Mouse (Mus musculus) right cerebral cortex, postnatal 4 days (tissue): ENCODE measurements around the gene Kremen1.

Source experiments
- DNase-seq: peaks from one replicate; pipeline ENCODE4 v3.0.0-alpha.2; 2022

Kremen1 gene

DNA sequence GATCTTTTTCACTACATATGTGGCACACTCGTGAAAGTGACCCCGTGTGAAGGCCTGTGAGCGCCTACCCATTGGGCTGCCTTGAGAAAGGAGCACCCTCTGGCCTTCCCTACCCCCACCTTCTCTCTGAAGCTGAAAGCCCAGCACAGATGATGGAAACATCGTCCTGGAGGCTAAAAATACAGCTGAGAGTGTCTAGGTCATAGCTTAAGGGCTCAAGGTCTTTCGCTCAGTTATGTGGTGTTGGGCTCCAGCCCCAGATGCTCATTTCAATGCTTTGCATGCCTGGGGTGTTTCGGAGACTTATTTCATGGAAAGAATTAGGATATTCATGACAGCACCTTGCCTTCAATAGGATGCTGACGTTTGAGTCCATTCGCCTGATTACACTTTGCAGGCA, 4.4 kb upstream of the Kremen1 start:
- DNase-seq: no peak

DNA sequence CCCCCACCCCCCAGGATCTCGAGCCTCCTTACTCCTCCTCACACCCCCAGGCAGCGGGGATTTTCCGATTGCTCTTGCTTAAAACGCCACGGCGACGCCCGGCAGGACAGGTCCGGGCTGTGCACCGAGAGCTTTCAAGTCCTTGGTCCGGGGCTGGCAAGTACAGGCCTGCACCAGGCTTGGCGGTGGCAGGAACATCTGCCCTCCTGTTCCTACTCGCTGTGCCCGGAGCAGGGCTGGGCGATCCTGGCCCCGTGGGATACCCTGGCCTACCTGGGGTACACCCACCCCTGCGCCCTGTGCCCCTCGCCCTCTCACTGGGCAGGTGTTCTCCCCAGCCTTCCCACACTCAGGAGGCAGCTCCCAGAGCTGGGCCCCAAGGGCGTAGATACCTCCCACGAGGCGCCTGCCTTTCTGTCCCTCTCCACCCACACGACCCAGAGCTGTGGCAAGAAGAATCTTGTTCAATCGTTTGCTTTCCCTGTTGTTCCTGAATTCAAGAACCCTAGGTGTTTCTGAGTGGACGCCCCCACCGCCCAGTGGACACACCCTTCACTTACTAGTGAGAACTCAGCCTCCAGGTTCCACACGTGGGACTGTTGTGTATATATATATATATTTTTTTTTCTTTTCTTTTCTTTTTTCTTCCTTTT, 1.8 kb upstream of the Kremen1 start:
- no peak for DNase-seq

DNA sequence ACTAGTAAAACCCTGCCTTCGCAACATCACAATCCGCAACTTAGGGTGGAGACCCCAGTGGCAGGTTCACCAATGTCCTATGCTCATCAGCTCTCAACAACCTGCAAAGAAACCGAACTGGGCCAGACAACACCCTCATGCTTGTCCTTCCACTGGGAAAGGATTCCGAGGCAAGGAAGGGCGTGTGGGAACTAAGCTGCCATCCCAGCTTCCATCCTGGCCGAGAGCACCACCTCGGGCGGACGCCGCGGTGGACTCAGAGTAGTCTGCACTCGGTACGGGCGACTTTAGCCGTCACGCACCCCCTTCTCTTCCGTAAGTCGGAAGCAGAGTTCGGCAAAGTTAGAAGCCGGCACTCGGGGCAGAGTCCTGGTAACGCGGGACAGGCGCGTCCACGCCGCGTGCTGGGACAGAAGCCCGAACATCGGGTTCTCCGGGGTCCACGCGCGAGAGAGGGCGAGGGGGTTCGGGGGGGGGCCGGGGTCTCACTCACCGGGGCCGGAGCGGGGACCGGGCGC, 357 bp downstream of the Kremen1 start:
- DNase-seq: peak; percentile 37

DNA sequence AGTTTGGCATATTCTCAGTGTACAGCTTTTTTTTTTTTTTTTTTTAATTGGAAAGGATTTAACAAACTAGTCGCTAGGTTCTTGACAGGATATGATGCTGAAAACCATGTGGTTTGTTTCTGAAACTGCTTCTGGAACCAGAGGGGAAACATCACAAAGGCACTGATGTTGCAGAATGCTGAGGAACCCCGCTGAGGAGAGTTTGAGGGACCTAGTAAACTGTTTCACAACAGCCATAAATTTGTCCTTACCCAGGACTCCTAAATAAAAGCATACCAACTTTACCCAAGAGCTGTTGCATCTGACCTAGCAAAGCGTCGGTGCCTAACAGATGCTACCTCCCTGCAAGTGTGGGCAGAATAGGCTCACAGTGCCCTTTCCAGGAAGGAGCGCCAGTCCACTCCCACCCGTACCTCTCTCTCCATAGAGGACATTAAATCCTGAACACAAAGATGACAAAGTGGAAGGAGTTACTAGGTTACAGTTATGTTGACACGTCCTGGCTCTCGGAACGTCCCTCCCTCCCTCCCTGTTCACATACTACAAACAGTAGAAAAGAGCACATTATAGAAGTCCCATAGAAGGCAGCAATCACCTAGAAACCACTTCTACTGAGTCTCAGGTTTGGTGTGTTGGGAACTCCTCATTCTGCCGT, 1.3 kb downstream of the Kremen1 start:
- no peak for DNase-seq

DNA sequence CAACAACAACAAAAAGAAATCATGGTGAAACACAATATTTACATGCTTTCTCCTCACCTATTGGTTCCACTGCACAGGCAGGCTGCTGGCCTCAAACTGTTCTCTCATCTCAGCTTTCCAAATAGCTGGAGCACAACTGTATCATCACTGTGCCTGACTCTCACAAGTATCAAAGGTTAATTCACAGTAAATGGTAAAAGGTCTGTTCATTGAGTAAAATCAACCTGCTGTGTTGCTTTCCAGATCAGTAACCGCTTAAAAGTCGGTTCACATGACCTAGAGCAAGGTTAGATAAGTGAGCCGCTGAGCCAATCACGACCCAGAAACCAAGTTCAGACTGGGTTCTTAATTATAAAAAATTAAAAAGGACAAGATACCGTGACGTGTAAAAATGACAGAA, 3.3 kb downstream of the Kremen1 start:
- no peak for DNase-seq

DNA sequence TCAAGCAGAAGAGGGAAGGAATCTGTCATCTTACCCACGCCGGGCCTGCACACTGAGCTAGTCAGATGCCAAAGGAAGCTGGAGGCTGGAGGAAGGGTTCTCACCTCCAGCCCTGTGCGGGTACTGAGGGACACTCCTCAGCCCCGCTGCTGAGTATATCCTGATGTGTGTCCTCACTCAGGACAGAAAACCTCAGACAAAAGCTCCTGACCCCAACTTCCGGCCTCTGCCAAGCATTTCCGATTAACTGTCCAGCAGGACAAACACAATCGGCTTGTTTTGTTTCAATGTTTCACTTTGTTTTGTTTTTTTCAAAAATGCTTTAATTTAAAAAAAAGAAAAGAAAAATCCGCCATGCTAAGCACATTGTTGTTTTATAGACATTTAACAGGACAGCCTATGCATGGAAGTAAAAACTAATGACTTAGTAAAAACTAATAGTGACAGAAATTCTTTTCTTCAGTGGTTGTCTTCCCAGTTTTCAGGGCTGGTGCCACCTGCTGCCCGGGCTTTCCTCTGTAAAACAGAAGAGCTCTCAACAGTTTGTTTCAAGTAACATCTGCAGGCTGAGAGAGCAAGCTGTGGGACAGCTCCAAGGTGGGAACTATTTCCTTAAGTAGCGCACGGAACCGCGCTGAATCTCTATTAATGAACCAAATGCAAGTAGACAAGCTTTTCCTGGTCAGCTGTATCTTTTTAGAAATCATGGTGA, 4.1 kb downstream of the Kremen1 start:
- no peak for DNase-seq

DNA sequence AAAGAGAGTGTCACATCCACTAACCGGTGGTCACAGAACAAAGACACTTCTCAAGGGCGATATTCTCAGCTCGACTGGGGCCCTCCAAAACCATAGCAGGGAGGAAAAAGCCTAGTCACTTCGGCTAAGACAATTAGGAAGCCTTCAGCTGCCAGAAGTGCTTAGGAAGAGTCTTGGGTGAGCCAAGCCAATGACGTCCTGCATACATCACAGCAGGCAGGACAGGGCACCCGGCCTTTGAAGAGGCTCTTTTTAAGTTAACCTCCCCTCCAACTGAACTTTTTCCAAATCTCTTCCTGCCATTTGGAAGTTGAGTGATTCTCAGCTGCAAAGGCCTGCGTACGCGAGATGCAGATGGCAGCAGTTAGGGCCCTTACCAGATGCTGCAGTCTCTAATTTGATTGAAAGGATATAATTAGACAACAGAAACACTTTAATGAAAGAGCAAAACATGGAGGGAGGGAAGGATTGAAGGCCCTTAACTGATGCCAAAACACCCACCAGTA, 5.8 kb downstream of the Kremen1 start:
- no peak for DNase-seq

DNA sequence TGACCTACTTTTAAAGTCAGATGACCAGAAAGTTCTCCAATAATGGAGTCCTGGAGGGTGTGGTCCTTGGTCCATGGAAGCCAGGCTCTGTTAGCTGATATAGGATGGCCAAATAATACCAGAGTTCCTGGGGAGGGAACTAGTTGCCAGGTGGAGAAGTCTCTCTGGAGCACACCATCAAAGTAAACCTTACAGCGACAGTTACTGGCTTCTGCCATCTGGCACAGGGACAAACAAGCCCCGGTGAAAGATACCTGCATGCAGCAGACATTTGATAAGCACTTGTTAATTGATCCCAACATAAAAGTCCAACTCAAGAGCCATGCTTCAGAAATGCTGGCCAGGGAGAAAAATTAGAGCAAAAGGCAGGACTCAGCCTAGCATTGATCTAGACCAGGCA, 7.3 kb downstream of the Kremen1 start:
- no peak for DNase-seq

DNA sequence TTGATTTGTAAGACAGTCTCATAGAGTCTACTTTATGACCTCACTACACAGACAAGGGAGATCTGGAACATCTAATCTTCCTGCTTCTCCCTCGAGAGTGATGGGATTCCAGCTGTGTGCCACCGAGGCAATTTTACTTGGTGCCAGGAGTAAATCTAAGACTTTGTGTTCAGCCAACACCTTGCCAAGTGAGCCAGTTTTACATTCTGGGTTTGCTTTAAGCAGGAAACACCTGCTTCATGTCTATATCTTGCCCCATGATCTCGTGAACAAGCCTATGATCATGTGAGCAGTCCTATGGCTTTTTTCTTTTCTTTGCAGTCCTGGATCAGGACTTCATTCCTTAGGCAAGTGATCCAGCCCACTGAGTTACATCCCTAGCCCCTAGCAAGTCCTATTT, 7.8 kb downstream of the Kremen1 start:
- no peak for DNase-seq

DNA sequence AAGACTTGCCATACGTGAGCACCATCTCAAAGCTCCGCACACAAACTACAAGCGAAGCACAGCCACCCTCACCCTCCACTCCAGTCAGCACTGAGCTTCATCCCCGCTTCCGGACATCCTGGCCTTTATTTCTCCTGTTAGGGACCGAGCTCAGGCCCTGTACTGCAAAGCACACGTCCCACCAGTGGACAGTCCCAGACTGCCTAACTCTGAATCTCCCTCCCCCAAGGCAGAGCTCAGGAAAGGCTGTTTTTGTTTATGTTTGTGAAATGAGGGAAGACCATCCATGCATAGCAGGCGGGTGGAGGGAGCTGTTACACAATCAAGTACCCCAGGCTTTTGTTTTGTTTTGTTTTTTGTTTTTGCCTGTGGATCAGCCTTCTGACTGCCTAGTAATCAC, 8.6 kb downstream of the Kremen1 start:
- no peak for DNase-seq

DNA sequence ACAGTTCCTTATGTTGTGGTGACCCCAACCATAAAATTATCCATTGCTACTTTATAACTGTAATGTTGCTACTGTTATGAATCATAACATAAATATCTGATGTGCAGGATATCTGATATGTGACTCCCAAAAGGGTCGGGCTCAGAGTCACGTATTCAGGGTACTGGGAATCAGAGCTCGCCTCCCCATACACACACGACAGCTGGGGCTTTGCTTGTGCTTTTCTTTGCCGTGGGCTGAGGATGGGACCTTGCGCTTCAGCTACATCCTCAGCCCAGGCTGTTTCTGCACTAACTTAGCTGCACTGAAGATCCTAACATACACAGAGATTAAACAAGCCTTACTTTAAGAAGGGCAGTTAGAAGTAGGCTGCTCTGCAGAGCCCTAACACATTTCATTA, 10.2 kb downstream of the Kremen1 start:
- DNase-seq: no peak

DNA sequence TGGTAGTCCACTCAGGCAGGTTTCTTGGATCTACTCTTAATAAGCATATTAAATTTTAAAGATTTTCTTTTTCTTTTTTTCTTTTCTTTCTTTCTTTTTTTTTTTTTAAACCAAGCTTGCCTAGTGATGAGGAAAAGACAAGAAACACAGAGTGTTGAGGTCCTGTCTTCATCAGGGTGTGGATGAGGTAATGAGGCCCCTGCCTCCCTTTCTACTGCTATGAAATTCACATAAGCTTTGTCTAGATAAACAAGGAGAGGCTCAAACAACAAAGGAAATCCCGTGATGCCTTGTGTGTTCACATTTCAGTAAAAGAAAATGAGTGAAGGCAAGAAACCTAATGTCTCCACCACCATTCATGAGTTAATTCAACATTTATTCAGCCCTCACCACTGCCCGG, 13.2 kb downstream of the Kremen1 start:
- no peak for DNase-seq

DNA sequence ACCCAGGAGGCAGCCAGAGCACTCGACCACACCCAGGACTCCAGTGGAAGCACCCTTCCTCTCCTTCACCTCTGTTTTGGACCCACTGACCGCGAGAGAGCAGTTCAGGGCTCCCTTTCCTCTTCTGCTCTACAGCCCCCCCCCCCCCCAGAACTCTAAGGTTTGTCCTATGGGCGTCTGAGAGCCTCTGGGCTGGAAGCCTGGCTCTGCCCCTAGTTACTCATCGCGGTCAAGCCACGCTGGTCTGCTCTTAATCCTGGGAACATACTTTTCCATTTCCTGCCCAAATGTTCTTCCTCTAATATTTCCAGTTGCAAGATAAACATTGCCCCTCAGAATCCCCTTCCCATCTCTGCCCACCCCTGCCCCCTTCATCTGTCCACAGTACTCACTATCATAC, 15.9 kb downstream of the Kremen1 start:
- no peak for DNase-seq

DNA sequence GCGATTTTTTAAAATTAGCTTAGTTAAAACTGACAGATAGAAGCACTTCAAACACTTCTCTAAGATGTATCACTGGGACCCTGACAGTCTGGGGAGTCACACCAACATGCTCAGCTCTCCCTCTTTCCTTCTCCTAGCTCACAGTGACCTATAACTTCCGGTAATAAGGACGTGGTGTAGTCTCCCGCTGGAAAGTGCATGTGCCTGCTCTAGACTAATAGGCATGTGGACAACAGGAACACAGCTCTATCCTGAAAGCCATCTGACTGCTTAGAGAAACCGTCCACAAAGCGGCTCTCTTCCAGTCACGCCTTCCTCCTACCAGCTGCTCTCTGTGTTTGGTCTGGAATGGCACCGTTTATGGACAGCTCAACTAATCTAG, 16.6 kb downstream of the Kremen1 start:
- DNase-seq: no peak

DNA sequence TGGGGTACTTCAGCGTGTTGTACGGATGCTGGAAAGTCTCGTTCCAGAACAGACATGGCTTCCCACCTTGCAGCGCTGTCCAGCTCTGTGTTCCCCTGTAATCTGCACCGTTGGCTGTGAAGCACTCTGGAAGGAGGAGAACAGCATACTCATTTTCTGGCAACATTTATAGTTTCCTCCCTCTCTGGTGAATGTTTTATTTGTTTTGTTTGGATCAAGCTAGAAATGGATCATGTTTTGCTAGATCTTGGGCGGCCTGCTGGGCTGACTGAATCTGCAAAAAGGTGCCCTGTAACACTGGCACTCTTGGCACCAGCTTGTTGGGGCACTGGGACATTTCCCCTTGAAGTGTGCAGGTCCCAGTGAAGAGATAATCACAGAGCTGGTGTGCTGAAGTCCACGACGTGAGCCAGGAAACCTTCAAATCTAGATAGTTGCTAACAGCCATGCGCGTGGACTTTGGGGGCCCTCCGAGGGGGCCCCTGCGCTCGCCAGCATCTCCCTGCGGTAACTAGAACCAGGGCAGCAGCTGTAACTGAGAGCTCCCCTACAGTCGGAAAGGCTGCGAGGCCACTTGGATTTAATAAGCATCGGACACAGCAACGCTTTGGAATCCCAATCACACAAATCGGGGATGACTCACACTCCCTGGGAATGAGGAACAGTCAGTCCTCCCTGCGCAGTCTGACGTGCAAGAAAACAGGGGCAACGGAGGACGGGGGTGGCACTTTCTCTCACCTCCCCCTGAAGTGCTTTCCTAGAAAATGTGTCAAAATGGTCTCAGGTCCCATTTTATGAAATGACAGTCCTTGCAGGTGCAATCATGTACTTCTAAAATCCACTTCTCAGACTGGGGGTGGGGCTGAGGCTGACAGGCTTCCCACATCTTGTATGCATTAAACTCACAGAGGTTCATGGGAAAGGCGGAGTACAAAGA, 17.3 kb downstream of the Kremen1 start:
- peak; percentile 14 for DNase-seq

DNA sequence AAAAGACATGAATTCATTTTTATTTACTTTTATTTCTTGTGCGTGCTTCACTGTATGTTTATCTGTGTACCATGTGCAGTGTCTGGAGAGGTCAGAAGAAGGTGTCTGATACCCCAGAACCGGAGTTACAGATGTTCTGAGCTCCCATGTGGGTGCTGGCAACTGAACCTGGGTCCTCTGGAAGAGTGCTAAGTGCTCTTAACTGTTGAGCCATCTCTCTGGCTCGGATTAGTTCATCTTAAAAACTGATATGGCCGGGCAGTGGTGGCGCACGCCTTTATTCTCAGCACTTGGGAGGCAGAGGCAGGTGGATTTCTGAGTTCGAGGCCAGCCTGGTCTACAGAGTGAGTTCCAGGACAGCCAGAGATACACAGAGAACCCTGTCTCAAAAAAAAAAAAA, 18.1 kb downstream of the Kremen1 start:
- DNase-seq: no peak

DNA sequence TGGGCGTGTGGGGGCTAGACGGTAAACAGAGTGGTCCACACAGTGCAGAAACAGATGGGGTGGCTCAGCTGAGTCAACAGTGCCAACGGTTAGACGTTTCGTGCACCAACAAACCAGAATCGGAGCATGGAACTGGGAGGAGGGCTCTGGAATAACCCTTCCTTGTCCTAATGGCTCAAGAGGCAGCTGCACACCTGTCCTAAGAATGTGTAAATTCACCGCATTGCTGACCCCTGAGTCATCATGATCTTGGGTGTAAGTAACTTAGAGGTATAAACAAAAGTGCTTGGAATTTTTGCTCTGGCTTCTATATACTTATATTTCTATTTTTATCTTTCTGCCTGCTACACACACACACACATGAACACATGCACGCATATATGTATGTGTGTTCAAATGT, 19.2 kb downstream of the Kremen1 start:
- no peak for DNase-seq

DNA sequence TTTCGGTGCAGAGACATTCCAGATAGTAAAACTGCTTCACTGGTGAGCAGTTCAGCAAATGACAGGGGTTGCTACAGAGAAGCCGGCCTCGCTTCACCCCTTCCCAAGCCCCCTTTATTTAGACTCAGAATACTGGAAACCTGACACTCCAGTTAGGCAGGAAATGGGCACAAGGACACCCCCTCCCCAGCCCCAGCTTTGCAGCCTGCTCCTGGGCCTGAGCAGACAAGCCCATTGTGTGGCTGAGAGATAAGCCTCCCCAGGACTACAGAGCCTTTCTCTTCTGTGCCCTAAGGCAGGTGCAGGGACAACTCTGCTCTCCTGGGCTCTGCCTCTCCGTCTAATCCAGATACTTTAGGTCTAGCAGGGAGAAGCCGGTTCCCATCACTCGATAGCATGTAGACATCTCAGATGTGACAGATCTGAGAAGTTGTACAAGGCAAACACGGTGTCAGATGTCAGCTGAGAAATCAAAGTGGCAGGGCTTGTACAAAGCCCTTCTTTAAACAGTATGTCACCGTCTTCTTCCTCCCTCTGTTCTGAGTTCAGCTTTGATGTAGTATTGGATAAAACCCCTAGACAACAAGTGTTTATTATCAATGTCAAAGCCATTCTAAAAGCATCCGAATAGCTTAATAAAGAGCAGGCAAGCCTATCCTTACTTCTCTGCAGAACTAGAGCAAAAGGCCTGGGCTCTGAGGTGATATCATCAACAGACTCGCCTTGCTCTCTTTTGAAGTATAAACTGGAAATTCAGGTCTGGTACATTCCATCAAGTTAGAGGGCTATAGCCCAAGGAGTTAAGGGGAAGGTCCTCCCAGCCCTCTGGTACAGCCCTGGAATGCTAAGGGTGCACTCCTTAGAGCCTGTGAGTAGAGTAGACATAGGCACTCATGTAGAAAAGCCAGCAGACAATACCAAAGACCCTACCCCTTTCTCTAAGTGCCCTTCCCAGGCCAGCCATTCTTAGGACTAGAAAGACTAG, 21.4 kb downstream of the Kremen1 start:
- DNase-seq: no peak

DNA sequence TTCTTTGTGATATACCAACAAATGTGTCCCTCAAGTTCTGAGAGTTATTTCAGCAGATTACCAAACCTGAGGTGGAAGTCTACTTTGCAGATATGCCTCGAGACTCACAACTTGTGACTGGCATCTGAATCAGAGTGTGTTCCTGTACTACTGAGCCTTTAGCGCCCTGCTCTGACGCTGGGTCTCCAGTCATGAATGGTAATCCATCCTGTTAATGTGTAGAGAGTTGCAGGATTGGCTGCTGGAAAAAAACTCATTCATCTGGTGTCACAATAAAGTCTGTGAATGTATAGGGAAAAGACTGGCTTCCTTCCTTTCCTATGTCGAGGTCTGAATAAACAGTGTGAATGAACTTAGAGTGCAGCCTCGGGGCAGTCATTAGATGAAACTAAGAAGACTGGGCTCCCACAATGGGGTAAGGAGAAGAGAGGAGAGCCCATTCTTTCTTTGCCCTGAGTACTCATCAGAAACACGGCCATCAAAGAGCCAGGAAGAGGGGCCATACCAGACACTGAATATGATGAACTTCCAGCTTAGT, 41.4 kb downstream of the Kremen1 start:
- DNase-seq: no peak

DNA sequence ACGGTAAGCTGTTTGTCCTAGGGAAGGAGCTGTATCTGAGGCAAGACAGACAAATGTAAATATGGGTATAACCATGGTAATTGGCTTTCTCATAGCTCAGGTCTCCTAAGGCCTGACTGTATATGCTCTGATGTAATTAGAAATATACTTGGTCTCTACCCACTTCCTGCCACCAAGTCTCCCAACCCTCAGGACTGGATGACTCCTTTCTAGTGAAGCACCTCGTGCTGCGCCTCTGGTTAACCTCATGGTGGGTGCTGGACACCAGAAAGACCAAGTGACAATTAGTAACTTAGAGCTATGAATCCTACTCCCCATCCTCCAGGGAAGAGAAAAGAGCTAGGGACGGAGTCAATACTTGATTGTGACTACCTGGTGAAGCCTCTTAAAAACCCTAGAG, 42.0 kb downstream of the Kremen1 start:
- DNase-seq: no peak
